Mouse (Mus musculus) lung, embryonic 14.5 days (tissue): ENCODE measurements around the gene Rad51d. TPM values are rescaled to one million over a fixed set of nuclear protein-coding genes. Genes with fewer than 3 reads are reported as not detected.

Source experiments
- ATAC-seq: fragments of 200-750 bp; cut with Nextera tagmentation; 2 replicates; pipeline ENCODE4 v1.8.0; 2017; ENCODE audit warnings: mild to moderate bottlenecking, moderate TSS enrichment, moderate library complexity; ENCODE audit not compliant: insufficient read depth
- DNase-seq: peaks from one replicate; pipeline ENCODE4 v3.0.0-alpha.2; 2015
- H3K27ac ChIP-seq: fragments of 300-500 bp; sonication (generic); 2 replicates; pipeline ENCODE4 v1.5.1; 2014; ENCODE audit warnings: low read depth, mild to moderate bottlenecking, moderate library complexity
- H3K27me3 ChIP-seq: fragments of 300-500 bp; sonication (generic); 2 replicates; pipeline ENCODE4 v1.6.1; 2014; ENCODE audit warnings: low read length, control low read depth; ENCODE audit not compliant: insufficient read depth
- H3K36me3 ChIP-seq: fragments of 300-500 bp; sonication (generic); 2 replicates; pipeline ENCODE4 v1.6.1; 2014; ENCODE audit warnings: control low read depth; ENCODE audit not compliant: insufficient read depth
- H3K4me1 ChIP-seq: fragments of 300-500 bp; sonication (generic); 2 replicates; pipeline ENCODE4 v1.6.1; 2014; ENCODE audit warnings: antibody characterized with exemption, control low read depth; ENCODE audit not compliant: insufficient read depth
- H3K4me2 ChIP-seq: fragments of 300-500 bp; sonication (generic); 2 replicates; pipeline ENCODE4 v1.6.1; 2014; ENCODE audit warnings: mild to moderate bottlenecking
- H3K4me3 ChIP-seq: fragments of 300-500 bp; sonication (generic); 2 replicates; pipeline ENCODE4 v1.5.1; 2014; ENCODE audit warnings: low read depth, low read length
- H3K9ac ChIP-seq: fragments of 300-500 bp; sonication (generic); 2 replicates; pipeline ENCODE4 v1.6.1; 2014
- H3K9me3 ChIP-seq: fragments of 300-500 bp; sonication (generic); 2 replicates; pipeline ENCODE4 v1.6.1; 2016; ENCODE audit warnings: low read depth, low read length, control low read depth
- CTCF ChIP-seq: IDR thresholded peaks from 2 replicates; pipeline ENCODE4 v1.5.1; 2016; ENCODE audit warnings: antibody characterized with exemption, low read depth
- WGBS: fragments of 180-500 bp; shearing (Covaris S2); extraction: QIAGEN DNeasy Blood & Tissue Kit; methylation state at CpG from one replicate; pipeline ENCODE4 v1.1.7; 2014; 5-methylcytosine and 5-hydroxymethylcytosine counted together
- polyA plus RNA-seq: library from polyadenylated mRNA; unstranded; fragments of >200 nt; fragmentation: Nextera tagmentation; extraction: Ambion mirVana; gene quantifications from 2 replicates; pipeline ENCODE4 v1.2.1, GENCODE M21; 2014

Rad51d gene
- polyA plus RNA-seq, 1 experiment from 2014 or later = 14.5 TPM

DNA sequence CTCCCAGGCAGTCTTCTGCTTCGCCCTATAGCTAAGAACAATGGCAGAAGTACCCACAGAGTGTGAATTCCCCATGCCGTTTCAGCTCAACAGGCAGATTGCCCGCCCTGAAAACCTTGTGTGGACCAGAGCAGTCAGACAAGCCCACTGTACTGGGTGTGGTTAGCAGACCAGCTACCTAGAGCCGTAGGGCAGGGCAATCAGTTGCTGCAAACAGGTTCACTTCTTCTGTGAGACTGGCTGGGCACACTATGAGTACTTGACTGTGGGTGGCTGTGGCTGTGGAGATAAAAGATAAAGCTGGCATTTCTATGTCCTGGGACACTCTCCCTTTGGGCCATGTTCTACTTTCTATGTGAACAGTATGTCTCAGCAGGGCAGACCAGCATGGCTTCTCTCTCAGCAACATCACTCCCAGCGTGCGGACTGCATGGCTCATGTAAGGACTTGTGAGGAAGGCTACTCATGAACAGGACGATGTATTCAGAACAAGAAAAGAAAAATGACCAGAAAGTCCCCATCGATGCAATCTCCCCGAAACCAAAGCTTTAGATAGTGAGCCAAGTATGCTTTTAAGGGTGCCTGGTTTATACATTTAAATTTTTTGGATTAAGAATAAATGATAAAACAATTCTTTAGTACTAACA is 35.0 kb downstream of the Rad51d start:
- no peak overlapping the region for H3K4me3 ChIP-seq
- ATAC-seq (no peak), DNase-seq (no peak)
- 71% methylated on average over 9 of the region's 9 CpGs for WGBS
- H3K9me3 ChIP-seq = no peaks in the 10 kb centered on the region
- no peak overlapping the region for H3K9ac ChIP-seq
- H3K27me3 ChIP-seq = no peaks in the 10 kb centered on the region
- H3K4me1 ChIP-seq = no peaks in the 10 kb centered on the region
- H3K27ac ChIP-seq = no peak overlapping the region
- H3K4me2 ChIP-seq = no peak overlapping the region
- H3K36me3 ChIP-seq = no peaks in the 10 kb centered on the region
- TF ChIP-seq CTCF = no peak

DNA sequence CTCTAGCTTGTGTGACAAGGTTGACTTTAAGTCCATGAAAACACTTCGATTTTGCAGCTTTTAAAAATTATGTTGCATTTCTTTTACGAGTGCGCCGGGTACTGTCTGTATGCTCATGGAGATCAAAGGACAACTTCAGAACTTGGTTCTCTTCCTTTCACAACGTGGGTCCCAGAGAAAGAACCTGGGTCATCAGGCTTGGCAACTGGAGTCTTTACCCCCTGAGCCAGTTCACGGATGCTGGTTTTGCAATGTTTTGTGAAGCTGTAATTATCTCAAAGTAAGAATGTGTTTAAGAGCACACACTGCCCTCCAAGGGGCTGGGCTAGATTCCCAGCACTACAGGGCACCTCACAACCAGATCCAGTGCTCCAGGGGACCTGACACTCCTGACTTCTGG is 36.3 kb downstream of the Rad51d start:
- no peak overlapping the region for H3K27ac ChIP-seq
- H3K36me3 ChIP-seq = no peaks in the 10 kb centered on the region
- no peaks in the 10 kb centered on the region for H3K27me3 ChIP-seq
- H3K9me3 ChIP-seq = no peaks in the 10 kb centered on the region
- H3K4me3 ChIP-seq = no peak overlapping the region
- H3K9ac ChIP-seq = no peak overlapping the region
- H3K4me1 ChIP-seq = no peaks in the 10 kb centered on the region
- no peak for TF ChIP-seq CTCF
- no peak overlapping the region for H3K4me2 ChIP-seq
- DNase-seq (no peak), ATAC-seq (no peak)
- 85% methylated on average over 6 of the region's 6 CpGs for WGBS

DNA sequence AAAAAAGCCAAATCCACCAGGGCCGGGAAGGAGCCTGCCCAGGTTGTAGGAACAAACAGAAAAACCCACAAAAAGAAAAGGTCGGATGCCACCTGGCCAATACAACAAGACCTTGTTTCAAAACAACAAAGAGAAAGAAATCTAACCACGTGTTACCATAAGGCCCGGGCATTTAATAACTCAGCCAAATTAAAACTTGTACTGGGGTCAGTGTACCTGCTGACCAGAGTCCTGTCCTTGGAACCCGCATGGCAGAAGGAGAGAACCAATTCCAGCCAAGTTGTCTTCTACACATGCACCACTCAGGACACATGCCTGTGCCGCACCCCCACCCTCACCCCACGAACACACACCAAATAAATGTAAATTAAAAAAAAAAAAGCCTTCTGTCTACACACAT is 37.5 kb downstream of the Rad51d start:
- H3K4me2 ChIP-seq = no peak overlapping the region
- no peak overlapping the region for H3K4me3 ChIP-seq
- no peaks in the 10 kb centered on the region for H3K4me1 ChIP-seq
- no peak overlapping the region for H3K9ac ChIP-seq
- ATAC-seq (no peak), DNase-seq (no peak)
- H3K27me3 ChIP-seq = no peaks in the 10 kb centered on the region
- no peak for TF ChIP-seq CTCF
- WGBS = 85% methylated on average over 7 of the region's 7 CpGs
- H3K27ac ChIP-seq = no peak overlapping the region
- H3K9me3 ChIP-seq = no peaks in the 10 kb centered on the region
- no peaks in the 10 kb centered on the region for H3K36me3 ChIP-seq

GRCm38 (mm10) chr11:82852540-82852939 is 37.9 kb downstream of the Rad51d start:
- DNase-seq = no peak
- Histone ChIP-seq H3K4me2 (no peak overlapping the region), H3K4me3 (no peak overlapping the region), H3K9me3 (no peaks in the 10 kb centered on the region), H3K27me3 (no peaks in the 10 kb centered on the region), H3K9ac (no peak overlapping the region), H3K36me3 (no peaks in the 10 kb centered on the region), H3K27ac (no peak overlapping the region), H3K4me1 (no peaks in the 10 kb centered on the region)
- WGBS = 77% methylated on average over 10 of the region's 10 CpGs
- no peak for TF ChIP-seq CTCF
- no peak for ATAC-seq

GRCm38 (mm10) chr11:82852115-82852514 is 38.3 kb downstream of the Rad51d start:
- DNase-seq (no peak), ATAC-seq (no peak)
- H3K36me3 ChIP-seq = no peaks in the 10 kb centered on the region
- H3K27me3 ChIP-seq = no peaks in the 10 kb centered on the region
- no peak overlapping the region for H3K4me2 ChIP-seq
- H3K4me1 ChIP-seq = no peaks in the 10 kb centered on the region
- no peak overlapping the region for H3K27ac ChIP-seq
- H3K9ac ChIP-seq = no peak overlapping the region
- H3K9me3 ChIP-seq = no peaks in the 10 kb centered on the region
- H3K4me3 ChIP-seq = no peak overlapping the region
- no peak for TF ChIP-seq CTCF
- 81% methylated on average over 11 of the region's 11 CpGs for WGBS

DNA sequence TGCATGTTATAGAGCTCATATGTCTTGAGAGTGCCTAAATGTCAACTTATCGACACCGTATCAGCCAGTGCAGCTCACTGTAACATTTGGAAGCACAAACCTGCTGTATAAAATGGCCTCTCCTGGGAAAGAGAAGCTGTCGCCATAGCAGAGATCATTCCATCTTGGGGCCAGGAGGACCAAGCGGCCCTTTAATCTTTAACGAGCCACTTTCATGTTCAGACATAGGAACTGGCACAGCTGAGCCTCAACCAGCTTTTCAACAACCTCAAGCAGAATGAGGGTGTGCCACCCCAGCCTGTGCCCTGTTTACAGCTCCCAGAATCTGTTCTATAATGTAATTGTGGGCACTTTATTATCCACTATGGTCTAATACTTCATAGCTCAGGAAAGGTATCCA is 40.2 kb downstream of the Rad51d start:
- no peak overlapping the region for H3K9ac ChIP-seq
- no peak for TF ChIP-seq CTCF
- H3K27me3 ChIP-seq = no peaks in the 10 kb centered on the region
- no peaks in the 10 kb centered on the region for H3K36me3 ChIP-seq
- no peak overlapping the region for H3K27ac ChIP-seq
- no peaks in the 10 kb centered on the region for H3K9me3 ChIP-seq
- DNase-seq (no peak), ATAC-seq (no peak)
- no peak overlapping the region for H3K4me2 ChIP-seq
- WGBS = 74% methylated on average over 5 of the region's 5 CpGs
- no peaks in the 10 kb centered on the region for H3K4me1 ChIP-seq
- H3K4me3 ChIP-seq = no peak overlapping the region

DNA sequence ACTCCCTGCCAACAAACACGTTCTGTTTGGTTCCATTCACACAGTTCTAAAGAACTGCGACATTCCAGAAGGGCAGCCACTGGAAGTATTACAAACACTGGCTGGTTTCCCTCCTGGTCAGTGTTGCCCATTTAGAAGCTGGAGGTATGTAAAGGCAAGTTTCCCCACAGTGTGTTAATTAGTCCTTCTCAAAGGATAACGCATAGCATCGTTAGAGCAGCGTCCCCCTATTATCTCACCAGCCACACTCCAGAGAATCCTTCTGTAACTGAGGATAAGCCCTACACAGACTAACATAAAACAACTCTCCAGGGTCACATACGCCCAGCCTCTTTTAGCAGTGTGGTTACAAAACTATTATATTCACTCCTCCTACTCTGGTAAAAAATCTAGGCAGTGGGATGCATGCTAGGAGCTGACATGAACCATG is 42.8 kb downstream of the Rad51d start:
- H3K36me3 ChIP-seq = no peaks in the 10 kb centered on the region
- no peak for TF ChIP-seq CTCF
- H3K9ac ChIP-seq = no peak overlapping the region
- no peaks in the 10 kb centered on the region for H3K4me1 ChIP-seq
- no peaks in the 10 kb centered on the region for H3K27me3 ChIP-seq
- no peak overlapping the region for H3K4me2 ChIP-seq
- WGBS = 50% methylated on average over 6 of the region's 6 CpGs
- no peak for ATAC-seq
- H3K9me3 ChIP-seq = no peaks in the 10 kb centered on the region
- no peak overlapping the region for H3K4me3 ChIP-seq
- H3K27ac ChIP-seq = no peak overlapping the region
- DNase-seq = no peak

- no peak overlapping the region for H3K4me2 ChIP-seq
- DNase-seq (no peak), ATAC-seq (no peak)
- no peak overlapping the region for H3K9ac ChIP-seq
- no peak overlapping the region for H3K4me3 ChIP-seq
- no peak overlapping the region for H3K27ac ChIP-seq
- H3K9me3 ChIP-seq = no peaks in the 10 kb centered on the region
- no peaks in the 10 kb centered on the region for H3K36me3 ChIP-seq
- 74% methylated on average over 3 of the region's 3 CpGs for WGBS
- H3K4me1 ChIP-seq = no peaks in the 10 kb centered on the region
- no peak for TF ChIP-seq CTCF
- H3K27me3 ChIP-seq = no peaks in the 10 kb centered on the region
These were observed 43.5 kb downstream of the Rad51d start for GRCm38 (mm10) chr11:82846938-82847337.
